In genomic region chr11:112959609-112960008, GRCm38 (mm10) we compare ENCODE assay signal across 16 mouse cellular contexts.
"Had no signal": no experiment of that assay in that cellular context is flagged by ENCODE, and none has a peak within 500 bp of the region (broad histone marks: within the 10 kb centered on the region; RNA-seq: fewer than 3 reads in every experiment).

No protein-coding gene starts in this region.

- H3K4me1 ChIP-seq: liver, embryonic 15.5 days had no signal

- H3K27me3 ChIP-seq: kidney, embryonic 15.5 days; liver, embryonic 15.5 days; neural tube, embryonic 15.5 days had no signal

- H3K9me3 ChIP-seq: kidney, embryonic 15.5 days; limb, embryonic 10.5 days; liver, embryonic 15.5 days; midbrain, embryonic 12.5 days; neural tube, embryonic 15.5 days had no signal

- H3K4me2 ChIP-seq: kidney, embryonic 15.5 days; liver, embryonic 11.5 days; liver, embryonic 15.5 days; lung, embryonic 14.5 days; midbrain, embryonic 12.5 days; neural tube, embryonic 15.5 days had no signal

- H3K27ac ChIP-seq: kidney, embryonic 15.5 days; left cerebral cortex, adult 2 months; limb, embryonic 10.5 days; liver, embryonic 15.5 days; midbrain, embryonic 12.5 days; neural tube, embryonic 15.5 days had no signal

- DNase-seq: kidney, postnatal 14 days; lung, embryonic 14.5 days; lung, postnatal 10 days; lung, postnatal 4 days; right cerebral cortex, adult 18-20 months; right cerebral cortex, postnatal 25 days; thymus, adult 18-20 months; thymus, postnatal 14 days had no signal

- H3K4me3 ChIP-seq: kidney, embryonic 15.5 days; left cerebral cortex, adult 2 months; limb, embryonic 10.5 days; liver, embryonic 15.5 days; midbrain, embryonic 12.5 days; myocyte; neural tube, embryonic 15.5 days had no signal

- H3K9ac ChIP-seq: kidney, embryonic 15.5 days; liver, embryonic 15.5 days; lung, embryonic 14.5 days; midbrain, embryonic 12.5 days; neural tube, embryonic 15.5 days had no signal

- H3K36me3 ChIP-seq: kidney, embryonic 15.5 days; limb, embryonic 10.5 days; liver, embryonic 15.5 days; midbrain, embryonic 12.5 days; neural tube, embryonic 15.5 days had no signal
